Mouse (Mus musculus) mature B cell (primary cell): ENCODE measurements around the gene Sirt3.
"Not testable (repeated sequence)": the region's sequence is repeated elsewhere in the genome, so short reads cannot be mapped to it uniquely, and the experiment has no call there.

ENCODE experiments used
- in situ Hi-C: fragments of 300-500 bp; cut with MboI; formaldehyde crosslinking; loops from 2 replicates; pipeline ENCODE4 v1.14.3; 2019

The Sirt3 gene

GRCm38 (mm10) chr7:140897863-140898262 is 15.8 kb upstream of the Sirt3 start:
- in situ Hi-C loops, result no loop called here

DNA sequence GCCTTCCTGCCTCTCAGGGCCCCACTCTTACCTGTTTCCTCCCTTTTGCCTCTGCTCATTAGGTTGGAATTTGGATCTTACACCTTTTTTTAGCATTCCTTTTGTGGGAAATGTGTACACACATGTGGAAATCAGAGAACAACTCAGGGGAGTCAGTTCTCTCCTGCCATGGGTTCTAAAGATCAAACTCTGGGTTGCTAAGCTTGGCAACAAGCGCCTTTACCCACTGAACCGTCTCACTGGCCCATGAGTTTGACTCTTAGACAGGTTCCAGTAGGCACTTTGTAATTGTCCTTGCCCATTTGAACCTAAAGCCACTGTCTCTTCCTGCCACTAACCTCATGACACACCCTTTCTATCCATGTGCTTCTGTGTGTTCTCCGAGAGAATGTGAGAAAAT is 12.5 kb upstream of the Sirt3 start:
- in situ Hi-C loops, result no loop called here

DNA sequence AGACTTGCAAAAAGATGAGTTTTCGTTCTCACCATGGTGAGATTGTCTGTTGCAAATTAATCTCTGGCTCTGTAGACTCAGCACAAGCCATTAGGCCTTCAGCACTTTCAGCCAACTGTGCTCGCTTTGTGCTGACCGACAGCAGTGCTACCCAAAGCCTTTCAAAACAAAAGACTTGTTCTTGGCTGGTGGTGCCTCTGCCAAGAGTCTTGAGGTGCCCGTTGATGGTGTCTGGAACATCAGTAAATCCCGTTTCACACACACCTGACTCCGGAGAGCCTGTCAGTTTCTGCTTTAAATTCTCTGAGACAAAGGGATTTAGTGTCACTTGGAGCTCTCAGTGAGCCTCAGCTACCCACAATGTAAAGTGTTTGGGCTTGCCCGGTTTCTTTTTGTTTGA is 11.9 kb upstream of the Sirt3 start:
- in situ Hi-C loops, result no loop called here

- in situ Hi-C loops, result not testable (repeated sequence)
Measured at GRCm38 (mm10) chr7:140890636-140891035, 8.5 kb upstream of the Sirt3 start.

- in situ Hi-C loops, result no loop called here
Measured at GRCm38 (mm10) chr7:140882469-140882803, 327 bp upstream of the Sirt3 start.

- in situ Hi-C loops, result no loop called here
Measured at GRCm38 (mm10) chr7:140880865-140881515, 1.1 kb downstream of the Sirt3 start.

DNA sequence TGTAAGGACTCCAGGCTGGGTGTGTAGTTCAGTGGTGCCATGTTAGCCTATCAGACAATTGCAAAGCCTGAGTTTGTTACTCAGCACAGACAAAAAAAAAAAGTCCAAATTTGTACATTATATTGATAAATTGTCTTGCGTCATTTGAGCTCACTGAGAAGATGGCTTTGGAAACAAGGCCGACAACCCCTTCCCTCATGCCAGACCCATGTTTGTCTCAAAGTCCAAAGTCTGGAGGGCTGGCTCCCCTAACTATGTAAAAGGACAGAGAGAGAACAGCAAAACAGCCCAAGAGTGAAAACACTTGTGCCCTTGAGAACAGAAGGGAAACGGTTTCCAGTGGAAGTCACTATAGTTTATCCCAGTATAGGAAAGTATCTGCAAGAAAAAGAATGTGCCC is 1.7 kb downstream of the Sirt3 start:
- in situ Hi-C loops, result no loop called here

DNA sequence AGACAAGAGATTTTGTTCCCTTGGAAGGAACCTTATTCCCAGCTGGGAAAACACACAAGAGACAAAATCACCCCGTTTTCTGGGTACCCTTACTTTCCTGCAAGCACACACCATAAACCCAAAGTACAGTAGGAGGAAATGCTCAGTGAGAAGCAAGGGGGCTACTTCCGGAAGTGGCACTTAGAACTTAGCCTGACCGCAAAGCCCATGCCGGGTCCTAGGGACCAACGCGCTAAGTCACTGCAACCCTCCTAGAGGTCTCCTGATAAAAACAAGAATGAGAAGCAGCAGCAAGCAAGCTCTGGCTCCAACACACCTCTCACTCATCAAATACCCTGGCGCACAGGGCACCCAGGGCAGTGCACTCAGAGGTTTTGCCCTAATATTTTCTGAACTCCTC is 2.8 kb downstream of the Sirt3 start:
- in situ Hi-C loops, result no loop called here

DNA sequence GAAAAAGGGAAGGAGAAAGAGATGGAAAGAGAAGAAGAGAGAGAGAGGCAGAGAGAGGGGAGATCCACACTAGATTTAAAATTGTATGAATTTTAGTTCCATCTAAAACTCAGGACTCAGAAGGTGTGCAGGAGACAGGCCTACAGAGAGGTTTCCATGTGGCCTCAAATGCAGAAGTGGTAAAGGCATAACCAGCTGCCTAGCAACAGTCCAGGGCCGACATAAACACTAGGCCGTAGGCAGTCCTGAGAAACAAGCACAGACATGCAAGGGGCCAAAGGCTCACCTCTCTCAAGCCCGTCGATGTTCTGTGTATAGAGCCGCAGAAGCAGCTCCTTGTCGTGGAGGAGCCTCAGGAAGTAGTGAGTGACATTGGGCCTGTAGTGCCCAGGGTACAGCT is 4.7 kb downstream of the Sirt3 start:
- in situ Hi-C loops, result no loop called here

- in situ Hi-C loops, result no loop called here
Measured at GRCm38 (mm10) chr7:140874224-140874623, 7.9 kb downstream of the Sirt3 start.

DNA sequence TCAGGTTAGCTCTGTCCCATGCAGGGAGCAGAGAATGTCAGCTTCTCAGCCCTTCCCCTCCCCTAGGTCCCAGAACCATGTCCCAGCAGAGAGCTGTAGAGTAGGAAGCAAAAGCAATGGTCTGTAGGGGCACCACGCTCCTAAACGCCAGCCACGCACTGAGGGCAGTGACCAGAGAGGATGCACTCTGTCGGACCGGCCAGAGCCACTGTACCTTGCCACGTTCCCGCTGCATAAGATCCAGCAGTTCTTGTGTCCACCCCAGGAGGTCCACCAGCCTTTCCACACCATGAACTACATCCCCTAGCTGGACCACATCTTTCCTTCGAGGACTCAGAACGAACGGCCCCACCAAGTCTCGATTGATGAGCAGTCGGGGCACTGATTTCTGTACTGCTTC is 17.3 kb downstream of the Sirt3 start:
- in situ Hi-C loops, result no loop called here

DNA sequence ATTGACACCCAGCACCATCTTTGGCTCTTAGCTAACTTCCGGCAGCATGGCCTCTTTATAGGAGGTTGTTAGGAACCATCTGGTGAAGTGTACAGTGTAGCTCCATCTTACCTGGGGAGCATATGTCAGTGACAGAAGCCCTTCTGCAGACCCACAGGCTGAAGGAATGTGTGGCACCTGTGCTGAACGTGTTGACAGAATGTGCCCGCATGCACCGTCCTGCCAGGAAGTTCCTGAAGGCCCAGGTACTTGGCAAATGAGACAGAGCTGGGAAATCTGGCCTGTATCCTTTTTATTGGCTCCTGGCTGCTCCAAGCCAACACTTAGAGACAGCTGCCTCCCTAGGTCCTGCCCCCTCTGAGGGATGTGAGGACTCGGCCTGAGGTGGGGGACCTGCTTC is 21.4 kb downstream of the Sirt3 start:
- in situ Hi-C loops, result no loop called here

DNA sequence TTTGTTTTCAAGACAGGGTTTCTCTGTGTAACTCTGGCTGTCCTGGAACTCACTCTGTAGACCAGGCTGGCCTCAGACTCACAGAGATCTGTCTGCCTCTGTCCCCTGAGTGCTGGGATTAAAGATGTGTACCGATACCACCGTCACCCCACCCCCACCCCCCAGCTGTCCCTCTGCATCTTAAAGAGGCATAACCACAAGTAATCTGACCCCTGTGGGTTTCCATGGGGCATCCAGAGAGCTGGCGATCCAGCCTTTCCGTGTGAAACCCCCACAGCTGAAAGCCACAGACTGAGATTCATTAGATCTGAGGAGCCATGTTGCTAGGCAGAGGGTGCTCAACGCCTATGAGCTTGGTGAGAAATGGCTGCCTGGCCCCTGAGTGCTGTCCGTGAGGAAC is 22.1 kb downstream of the Sirt3 start:
- in situ Hi-C loops, result no loop called here

- in situ Hi-C loops, result no loop called here
Measured at GRCm38 (mm10) chr7:140858746-140859145, 23.4 kb downstream of the Sirt3 start.

DNA sequence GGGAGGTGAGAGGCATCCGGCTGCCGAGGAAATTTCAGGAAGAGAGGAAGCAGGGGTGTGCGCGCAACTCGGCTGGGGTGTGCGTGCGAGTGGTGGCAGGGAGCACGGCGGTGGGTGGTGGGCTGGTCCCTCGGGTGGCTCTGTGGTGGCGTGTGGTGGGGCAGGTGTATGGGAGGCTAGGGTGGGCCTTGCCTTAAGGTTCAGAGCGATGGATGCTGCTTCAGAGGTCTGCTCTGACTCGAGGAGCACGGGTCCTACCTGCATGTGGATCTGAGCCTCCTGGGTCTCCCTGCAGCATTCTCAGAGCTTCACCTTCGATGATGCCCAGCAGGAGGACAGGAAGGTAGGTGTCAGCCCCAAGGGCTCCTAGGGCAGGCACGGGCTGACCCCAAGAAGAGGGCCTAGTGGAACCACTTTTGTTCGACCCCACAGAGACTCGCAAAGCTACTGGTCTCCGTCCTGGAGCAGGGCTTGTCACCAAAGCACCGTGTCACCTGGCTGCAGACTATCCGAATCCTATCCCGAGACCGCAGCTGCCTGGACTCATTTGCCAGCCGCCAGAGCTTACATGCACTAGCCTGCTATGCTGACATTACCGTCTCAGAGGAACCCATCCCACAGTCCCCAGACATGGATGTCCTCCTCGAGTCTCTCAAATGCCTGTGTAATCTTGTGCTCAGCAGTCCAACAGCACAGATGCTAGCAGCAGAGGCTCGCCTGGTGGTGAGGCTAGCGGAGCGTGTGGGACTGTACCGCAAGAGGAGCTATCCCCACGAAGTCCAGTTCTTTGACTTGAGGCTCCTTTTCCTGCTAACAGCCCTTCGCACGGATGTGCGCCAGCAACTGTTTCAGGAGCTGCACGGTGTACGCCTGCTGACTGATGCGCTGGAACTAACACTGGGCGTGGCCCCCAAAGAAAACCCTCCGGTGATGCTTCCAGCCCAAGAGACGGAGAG is 24.3 kb downstream of the Sirt3 start, which contains the start of gene Bet1l:
Gene Bet1l (minus strand): TSS at position 28 of the 956 bp plus-strand sequence.
- in situ Hi-C loops, result no loop called here

DNA sequence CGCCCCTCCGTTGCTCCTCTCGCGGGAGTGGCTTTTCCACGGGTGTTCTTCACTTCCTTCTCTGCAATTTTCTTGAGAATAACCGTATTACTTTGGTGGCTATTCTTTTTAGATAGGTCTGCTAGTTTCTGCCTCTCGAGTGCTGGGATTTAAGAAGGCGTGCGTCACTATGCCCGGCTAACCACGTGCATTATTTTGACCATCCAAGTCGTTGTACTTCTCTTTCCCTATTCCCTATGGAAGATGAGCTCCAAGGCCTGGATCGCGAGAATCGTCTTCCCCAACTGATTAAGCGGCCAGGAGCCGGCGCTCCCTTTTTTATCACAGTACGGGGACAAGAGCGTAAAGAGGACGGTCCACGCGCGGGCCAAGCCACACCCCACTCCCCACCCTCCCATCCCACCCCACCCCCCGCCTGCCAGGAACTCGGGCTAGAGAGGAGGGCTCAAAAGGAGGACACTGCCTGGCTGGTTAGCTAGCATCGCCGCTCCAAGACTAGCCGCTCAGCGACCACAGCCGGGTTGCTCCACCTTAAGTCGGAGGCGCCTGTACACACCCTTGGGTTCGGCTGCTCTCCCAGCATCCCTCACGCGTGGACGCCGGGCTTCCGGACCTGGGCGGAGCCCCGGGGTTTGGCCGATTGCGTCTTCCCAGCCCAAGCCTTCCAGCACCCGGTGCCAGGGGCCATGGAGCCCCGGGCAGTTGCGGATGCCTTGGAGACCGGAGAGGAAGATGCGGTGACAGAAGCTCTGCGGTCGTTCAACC is 25.1 kb downstream of the Sirt3 start, which contains the start of gene Ric8a:
Gene Ric8a (plus strand): TSS at position 173 of the 765 bp plus-strand sequence.
- in situ Hi-C loops, result no loop called here

- in situ Hi-C loops, result no loop called here
Measured at GRCm38 (mm10) chr7:140855860-140856784, 26.0 kb downstream of the Sirt3 start, which contains the start of gene Gm45785. Gm45785 (minus strand) TSS chr7:140856331.

- in situ Hi-C loops, result no loop called here
Measured at GRCm38 (mm10) chr7:140855181-140855580, 26.9 kb downstream of the Sirt3 start.

DNA sequence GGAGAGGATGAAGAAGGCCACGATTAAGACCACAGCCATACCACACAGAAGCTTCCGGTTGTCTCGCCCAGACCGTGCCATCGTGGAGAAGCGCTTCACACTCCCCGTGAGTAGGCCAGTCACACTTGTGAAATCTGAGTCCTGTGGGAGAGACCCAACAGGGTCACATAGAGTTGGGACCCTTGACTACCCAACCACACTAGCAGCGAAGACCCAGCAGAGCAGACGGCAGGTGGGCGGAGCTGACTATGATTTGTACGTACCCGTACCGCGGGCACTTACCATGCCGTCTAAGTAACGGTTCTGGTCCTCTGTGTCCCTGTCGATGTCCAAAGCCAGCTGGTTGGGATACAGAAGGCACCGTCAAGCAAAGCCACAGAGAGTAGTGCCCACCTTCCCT is 27.6 kb downstream of the Sirt3 start:
- in situ Hi-C loops, result no loop called here

- in situ Hi-C loops, result no loop called here
Measured at GRCm38 (mm10) chr7:140853386-140853785, 28.7 kb downstream of the Sirt3 start.

- in situ Hi-C loops, result no loop called here
Measured at GRCm38 (mm10) chr7:140851916-140852315, 30.2 kb downstream of the Sirt3 start.
